Mouse (Mus musculus): ENCODE data around the gene Echdc2. TPM values are rescaled to one million over a fixed set of nuclear protein-coding genes. Genes with fewer than 3 reads are reported as not detected.
"Not testable (repeated sequence)": the region's sequence is repeated elsewhere in the genome, so short reads cannot be mapped to it uniquely, and the experiment has no call there.

Echdc2 gene
- polyA plus RNA-seq, 1 experiment from 2014 or later = 22.1 TPM

- no peak overlapping the region for H3K4me2 ChIP-seq (replicated peaks; ENCODE audit: low read depth)
- no peaks in the 10 kb centered on the region for H3K27me3 ChIP-seq (ENCODE audit: control insufficient read depth, insufficient read depth, low read length)
- no peak for ATAC-seq (ENCODE audit: low FRiP score, low TSS enrichment)
- no peak overlapping the region for H3K4me3 ChIP-seq (ENCODE audit: low read depth, low read length)
- no peak overlapping the region for H3K27ac ChIP-seq (replicated peaks)
- H3K36me3 ChIP-seq (ENCODE audit: control insufficient read depth, insufficient read depth, low read length) = no peaks in the 10 kb centered on the region
- WGBS = 74% methylated on average over 4 of the region's 4 CpGs
- TF ChIP-seq EP300 (optimal IDR thresholded peaks at IDR 0.05) = no peak
- no peak for TF ChIP-seq CTCF (IDR thresholded peaks at IDR 0.05; ENCODE audit: low read depth)
- H3K9me3 ChIP-seq (ENCODE audit: control insufficient read depth, low read length) = no peaks in the 10 kb centered on the region
- DNase-seq (ENCODE audit: low spot score) = no peak
- no peak overlapping the region for H3K9ac ChIP-seq (ENCODE audit: low read length)
- no peaks in the 10 kb centered on the region for H3K4me1 ChIP-seq (replicated peaks; ENCODE audit: control insufficient read depth, insufficient read depth)
Observed at GRCm38 (mm10) chr4:108126260-108126659, 39.0 kb upstream of the Echdc2 start.

- Histone ChIP-seq H3K4me2 (replicated peaks; ENCODE audit: low read depth) (no peak overlapping the region), H3K9ac (ENCODE audit: low read length) (no peak overlapping the region), H3K36me3 (ENCODE audit: control insufficient read depth, insufficient read depth, low read length) (no peaks in the 10 kb centered on the region), H3K9me3 (ENCODE audit: control insufficient read depth, low read length) (no peaks in the 10 kb centered on the region), H3K4me1 (replicated peaks; ENCODE audit: control insufficient read depth, insufficient read depth) (no peaks in the 10 kb centered on the region), H3K27ac (replicated peaks) (no peak overlapping the region), H3K27me3 (ENCODE audit: control insufficient read depth, insufficient read depth, low read length) (no peaks in the 10 kb centered on the region), H3K4me3 (ENCODE audit: low read depth, low read length) (no peak overlapping the region)
- TF ChIP-seq EP300 (optimal IDR thresholded peaks at IDR 0.05) (no peak), CTCF (IDR thresholded peaks at IDR 0.05; ENCODE audit: low read depth) (no peak)
- 81% methylated on average over 5 of the region's 5 CpGs for WGBS
- DNase-seq (ENCODE audit: low spot score) (no peak), ATAC-seq (ENCODE audit: low FRiP score, low TSS enrichment) (no peak)
Observed at GRCm38 (mm10) chr4:108127516-108127915, 37.7 kb upstream of the Echdc2 start.

GRCm38 (mm10) chr4:108128339-108128738 lies 36.9 kb upstream of the Echdc2 start:
- no peaks in the 10 kb centered on the region for H3K4me1 ChIP-seq (replicated peaks; ENCODE audit: control insufficient read depth, insufficient read depth)
- 91% methylated on average over 2 of the region's 2 CpGs for WGBS
- DNase-seq (ENCODE audit: low spot score) = no peak
- H3K27ac ChIP-seq (replicated peaks) = no peak overlapping the region
- H3K4me3 ChIP-seq (ENCODE audit: low read depth, low read length) = no peak overlapping the region
- H3K27me3 ChIP-seq (ENCODE audit: control insufficient read depth, insufficient read depth, low read length) = no peaks in the 10 kb centered on the region
- H3K9ac ChIP-seq (ENCODE audit: low read length) = no peak overlapping the region
- H3K9me3 ChIP-seq (ENCODE audit: control insufficient read depth, low read length) = no peaks in the 10 kb centered on the region
- no peak overlapping the region for H3K4me2 ChIP-seq (replicated peaks; ENCODE audit: low read depth)
- no peak for ATAC-seq (ENCODE audit: low FRiP score, low TSS enrichment)
- no peak for TF ChIP-seq EP300 (optimal IDR thresholded peaks at IDR 0.05)
- TF ChIP-seq CTCF (IDR thresholded peaks at IDR 0.05; ENCODE audit: low read depth) = no peak
- H3K36me3 ChIP-seq (ENCODE audit: control insufficient read depth, insufficient read depth, low read length) = no peaks in the 10 kb centered on the region

- H3K9ac ChIP-seq (ENCODE audit: low read length) = no peak overlapping the region
- no peaks in the 10 kb centered on the region for H3K27me3 ChIP-seq (ENCODE audit: control insufficient read depth, insufficient read depth, low read length)
- 86% methylated on average over 3 of the region's 3 CpGs for WGBS
- ATAC-seq (ENCODE audit: low FRiP score, low TSS enrichment) = no peak
- H3K4me2 ChIP-seq (replicated peaks; ENCODE audit: low read depth) = no peak overlapping the region
- H3K9me3 ChIP-seq (ENCODE audit: control insufficient read depth, low read length) = no peaks in the 10 kb centered on the region
- H3K27ac ChIP-seq (replicated peaks) = no peak overlapping the region
- no peaks in the 10 kb centered on the region for H3K36me3 ChIP-seq (ENCODE audit: control insufficient read depth, insufficient read depth, low read length)
- DNase-seq (ENCODE audit: low spot score) = no peak
- no peaks in the 10 kb centered on the region for H3K4me1 ChIP-seq (replicated peaks; ENCODE audit: control insufficient read depth, insufficient read depth)
- no peak overlapping the region for H3K4me3 ChIP-seq (ENCODE audit: low read depth, low read length)
- TF ChIP-seq EP300 (optimal IDR thresholded peaks at IDR 0.05) = no peak
- TF ChIP-seq CTCF (IDR thresholded peaks at IDR 0.05; ENCODE audit: low read depth) = no peak
Observed at GRCm38 (mm10) chr4:108130452-108130851, 34.8 kb upstream of the Echdc2 start.

GRCm38 (mm10) chr4:108136938-108137337 lies 28.3 kb upstream of the Echdc2 start:
- WGBS = 87% methylated on average over 5 of the region's 5 CpGs
- no peaks in the 10 kb centered on the region for H3K4me1 ChIP-seq (replicated peaks; ENCODE audit: control insufficient read depth, insufficient read depth)
- no peaks in the 10 kb centered on the region for H3K36me3 ChIP-seq (ENCODE audit: control insufficient read depth, insufficient read depth, low read length)
- no peak overlapping the region for H3K4me3 ChIP-seq (ENCODE audit: low read depth, low read length)
- TF ChIP-seq EP300 (optimal IDR thresholded peaks at IDR 0.05) = no peak
- no peak for TF ChIP-seq CTCF (IDR thresholded peaks at IDR 0.05; ENCODE audit: low read depth)
- no peak for ATAC-seq (ENCODE audit: low FRiP score, low TSS enrichment)
- no peak overlapping the region for H3K27ac ChIP-seq (replicated peaks)
- H3K27me3 ChIP-seq (ENCODE audit: control insufficient read depth, insufficient read depth, low read length) = no peaks in the 10 kb centered on the region
- H3K9me3 ChIP-seq (ENCODE audit: control insufficient read depth, low read length) = no peaks in the 10 kb centered on the region
- H3K4me2 ChIP-seq (replicated peaks; ENCODE audit: low read depth) = no peak overlapping the region
- H3K9ac ChIP-seq (ENCODE audit: low read length) = no peak overlapping the region
- DNase-seq (ENCODE audit: low spot score) = no peak

- peak; percentile 46 for TF ChIP-seq CTCF (IDR thresholded peaks at IDR 0.05; ENCODE audit: low read depth)
- not testable (repeated sequence) for ATAC-seq (ENCODE audit: low FRiP score, low TSS enrichment); H3K4me1 ChIP-seq (replicated peaks; ENCODE audit: control insufficient read depth, insufficient read depth); H3K4me3 ChIP-seq (ENCODE audit: low read depth, low read length); H3K36me3 ChIP-seq (ENCODE audit: control insufficient read depth, insufficient read depth, low read length); H3K4me2 ChIP-seq (replicated peaks; ENCODE audit: low read depth); H3K27ac ChIP-seq (replicated peaks); DNase-seq (ENCODE audit: low spot score); H3K9me3 ChIP-seq (ENCODE audit: control insufficient read depth, low read length); H3K27me3 ChIP-seq (ENCODE audit: control insufficient read depth, insufficient read depth, low read length); H3K9ac ChIP-seq (ENCODE audit: low read length)
- WGBS = 74% methylated on average over 2 of the region's 2 CpGs
Observed at GRCm38 (mm10) chr4:108143178-108143577, 22.1 kb upstream of the Echdc2 start.

Data from stomach, postnatal 0 days (tissue).